Mouse (Mus musculus) neural tube, embryonic 15.5 days (tissue): Measurements from ENCODE around the gene Cyth4. TPM values are rescaled to one million over a fixed set of nuclear protein-coding genes. Genes with fewer than 3 reads are reported as not detected.

Experiments
- ATAC-seq: fragments of 200-750 bp; cut with Nextera tagmentation; 2 replicates; pipeline ENCODE4 v1.8.0; 2017; ENCODE audit warnings: mild to moderate bottlenecking, moderate TSS enrichment, moderate library complexity; ENCODE audit not compliant: low FRiP score
- H3K27ac ChIP-seq: fragments of 300-500 bp; sonication (generic); replicated peaks from 2 replicates; pipeline ENCODE4 v1.5.1; 2015; ENCODE audit warnings: mild to moderate bottlenecking, inconsistent platforms
- H3K27me3 ChIP-seq: fragments of 300-500 bp; sonication (generic); replicated peaks from 2 replicates; pipeline ENCODE4 v1.6.1; 2015; ENCODE audit warnings: inconsistent platforms
- H3K36me3 ChIP-seq: fragments of 300-500 bp; sonication (generic); 2 replicates; pipeline ENCODE4 v1.6.1; 2015; ENCODE audit warnings: inconsistent platforms
- H3K4me1 ChIP-seq: fragments of 300-500 bp; sonication (generic); 2 replicates; pipeline ENCODE4 v1.6.1; 2015; ENCODE audit warnings: inconsistent platforms
- H3K4me2 ChIP-seq: fragments of 300-500 bp; sonication (generic); 2 replicates; pipeline ENCODE4 v1.6.1; 2015; ENCODE audit warnings: inconsistent platforms, mild to moderate bottlenecking, moderate library complexity
- H3K4me3 ChIP-seq: fragments of 300-500 bp; sonication (generic); replicated peaks from 2 replicates; pipeline ENCODE4 v1.5.1; 2015; ENCODE audit warnings: mild to moderate bottlenecking, inconsistent platforms
- H3K9ac ChIP-seq: fragments of 300-500 bp; sonication (generic); replicated peaks from 2 replicates; pipeline ENCODE4 v1.6.1; 2015; ENCODE audit warnings: mild to moderate bottlenecking, inconsistent platforms
- H3K9me3 ChIP-seq: fragments of 300-500 bp; sonication (generic); replicated peaks from 2 replicates; pipeline ENCODE4 v1.6.1; 2016; ENCODE audit warnings: inconsistent platforms
- WGBS: fragments of 180-500 bp; shearing (Covaris S2); methylation state at CpG from one replicate; pipeline ENCODE4 v1.1.7; 2015; ENCODE audit warnings: mixed read lengths; 5-methylcytosine and 5-hydroxymethylcytosine counted together
- polyA plus RNA-seq: library from polyadenylated mRNA; unstranded; fragments of >200 nt; fragmentation: Nextera tagmentation; extraction: Ambion mirVana; gene quantifications from 2 replicates; pipeline ENCODE4 v1.2.1, GENCODE M21; 2015

Cyth4 gene
- polyA plus RNA-seq, result 7.3 and 13.2 TPM in 2 replicates

GRCm38 (mm10) chr15:78596914-78597313 lies at the start of gene Cyth4:
Gene Cyth4 (plus strand): TSS chr15:78597047.
- Histone ChIP-seq H3K9me3 (no peaks in the 10 kb centered on the region), H3K4me2 (no peak within 1 kb of the TSS), H3K4me3 (no peak within 1 kb of the TSS), H3K36me3 (no peaks in the 10 kb centered on the region), H3K4me1 (no peaks in the 10 kb centered on the region), H3K27ac (no peak within 1 kb of the TSS), H3K27me3 (no peaks in the 10 kb centered on the region), H3K9ac (no peak within 1 kb of the TSS)
- 88% methylated on average over 7 of the region's 7 CpGs for WGBS
- no peak for ATAC-seq

- Histone ChIP-seq H3K4me2 (no peak overlapping the region), H3K9ac (no peak overlapping the region), H3K4me3 (no peak overlapping the region), H3K4me1 (peaks cover 15% of the 10 kb centered on the region), H3K9me3 (no peaks in the 10 kb centered on the region), H3K27me3 (no peaks in the 10 kb centered on the region), H3K27ac (no peak overlapping the region), H3K36me3 (no peaks in the 10 kb centered on the region)
- no peak for ATAC-seq
- 57% methylated on average over 5 of the region's 5 CpGs for WGBS
Observed at GRCm38 (mm10) chr15:78547415-78548335, 49.2 kb upstream of the Cyth4 start.

- no peak overlapping the region for H3K27ac ChIP-seq
- WGBS, result 13% methylated on average over 3 of the region's 3 CpGs
Observed at GRCm38 (mm10) chr15:78548336-78548665, 48.5 kb upstream of the Cyth4 start.

GRCm38 (mm10) chr15:78548711-78549110 lies 48.1 kb upstream of the Cyth4 start:
- no peak overlapping the region for H3K4me3 ChIP-seq
- no peaks in the 10 kb centered on the region for H3K27me3 ChIP-seq
- H3K36me3 ChIP-seq, result no peaks in the 10 kb centered on the region
- no peak for ATAC-seq
- H3K4me2 ChIP-seq, result no peak overlapping the region
- no peak overlapping the region for H3K27ac ChIP-seq
- H3K4me1 ChIP-seq, result peaks cover 15% of the 10 kb centered on the region
- WGBS, result 70% methylated on average over 8 of the region's 8 CpGs
- no peak overlapping the region for H3K9ac ChIP-seq
- no peaks in the 10 kb centered on the region for H3K9me3 ChIP-seq

More at GRCm38 (mm10) chr15:78548336-78548665, 48.5 kb upstream of the Cyth4 start:
- H3K4me3 ChIP-seq, result no peak overlapping the region
- H3K27me3 ChIP-seq, result no peaks in the 10 kb centered on the region
- ATAC-seq, result no peak
- no peak overlapping the region for H3K4me2 ChIP-seq
- H3K4me1 ChIP-seq, result peaks cover 15% of the 10 kb centered on the region
- no peaks in the 10 kb centered on the region for H3K9me3 ChIP-seq
- no peaks in the 10 kb centered on the region for H3K36me3 ChIP-seq
- H3K9ac ChIP-seq, result no peak overlapping the region

- Histone ChIP-seq H3K27me3 (no peaks in the 10 kb centered on the region), H3K4me1 (peaks cover 14% of the 10 kb centered on the region), H3K9me3 (no peaks in the 10 kb centered on the region), H3K27ac (no peak overlapping the region), H3K36me3 (no peaks in the 10 kb centered on the region), H3K4me2 (no peak overlapping the region), H3K4me3 (no peak overlapping the region), H3K9ac (no peak overlapping the region)
- no peak for ATAC-seq
- WGBS, result 88% methylated on average over 4 of the region's 4 CpGs
Observed at GRCm38 (mm10) chr15:78549189-78549734, 47.6 kb upstream of the Cyth4 start.

- Histone ChIP-seq H3K9me3 (no peaks in the 10 kb centered on the region), H3K4me2 (peak overlapping the region; percentile 30; the same call in 1 of the 2 replicates), H3K27ac (no peak overlapping the region), H3K9ac (no peak overlapping the region), H3K4me1 (no peaks in the 10 kb centered on the region), H3K36me3 (no peaks in the 10 kb centered on the region), H3K27me3 (no peaks in the 10 kb centered on the region), H3K4me3 (0 out of 2 replicates have a peak overlapping the region, but pooled peaks have one; percentile 0)
- 62% methylated on average over 25 of the region's 25 CpGs for WGBS
- ATAC-seq, result no peak
Observed at GRCm38 (mm10) chr15:78554545-78555313, 42.1 kb upstream of the Cyth4 start.

GRCm38 (mm10) chr15:78557693-78558535 lies 38.9 kb upstream of the Cyth4 start:
- no peak for ATAC-seq
- H3K4me1 ChIP-seq, result no peaks in the 10 kb centered on the region
- WGBS, result 72% methylated on average over 10 of the region's 10 CpGs
- no peak overlapping the region for H3K4me2 ChIP-seq
- H3K27ac ChIP-seq, result no peak overlapping the region
- no peak overlapping the region for H3K4me3 ChIP-seq
- no peak overlapping the region for H3K9ac ChIP-seq
- H3K9me3 ChIP-seq, result no peaks in the 10 kb centered on the region
- H3K27me3 ChIP-seq, result no peaks in the 10 kb centered on the region
- H3K36me3 ChIP-seq, result no peaks in the 10 kb centered on the region

GRCm38 (mm10) chr15:78559141-78559979 lies 37.5 kb upstream of the Cyth4 start:
- Histone ChIP-seq H3K4me2 (no peak overlapping the region), H3K36me3 (no peaks in the 10 kb centered on the region), H3K27ac (no peak overlapping the region), H3K9ac (no peak overlapping the region), H3K4me3 (no peak overlapping the region), H3K9me3 (no peaks in the 10 kb centered on the region), H3K4me1 (no peaks in the 10 kb centered on the region), H3K27me3 (no peaks in the 10 kb centered on the region)
- ATAC-seq, result no peak
- WGBS, result 69% methylated on average over 11 of the region's 11 CpGs

- Histone ChIP-seq H3K4me1 (no peaks in the 10 kb centered on the region), H3K9ac (0 out of 2 replicates have a peak overlapping the region, but pooled peaks have one; percentile 14), H3K9me3 (no peaks in the 10 kb centered on the region), H3K27me3 (no peaks in the 10 kb centered on the region), H3K36me3 (no peaks in the 10 kb centered on the region), H3K27ac (no peak overlapping the region), H3K4me2 (no peak overlapping the region), H3K4me3 (no peak overlapping the region)
- no peak for ATAC-seq
- 93% methylated on average over 3 of the region's 3 CpGs for WGBS
Observed at GRCm38 (mm10) chr15:78563344-78563743, 33.5 kb upstream of the Cyth4 start.

- no peak for ATAC-seq
- H3K9ac ChIP-seq, result no peak overlapping the region
- no peaks in the 10 kb centered on the region for H3K9me3 ChIP-seq
- no peaks in the 10 kb centered on the region for H3K27me3 ChIP-seq
- H3K27ac ChIP-seq, result no peak overlapping the region
- no peaks in the 10 kb centered on the region for H3K36me3 ChIP-seq
- WGBS, result 87% methylated on average over 5 of the region's 5 CpGs
- H3K4me1 ChIP-seq, result no peaks in the 10 kb centered on the region
- H3K4me3 ChIP-seq, result no peak overlapping the region
- H3K4me2 ChIP-seq, result no peak overlapping the region
Observed at GRCm38 (mm10) chr15:78563937-78564336, 32.9 kb upstream of the Cyth4 start.
